Mouse (Mus musculus) limb, embryonic 14.5 days (tissue): ENCODE measurements at regions not wholly inside any gene's neighbourhood (a gene's known extent, or its start where the extent isn't known, plus 50 kb on each side); places are given as distances from the start of the nearest gene placed in this dataset.

Experiments used
- ATAC-seq: fragments of 200-750 bp; cut with Nextera tagmentation; 2 replicates; pipeline ENCODE4 v1.8.0; 2017; ENCODE audit warnings: low read depth, moderate number of reproducible peaks, moderate TSS enrichment; ENCODE audit not compliant: low FRiP score
- DNase-seq: peaks from one replicate; pipeline ENCODE4 v3.0.0-alpha.2; 2015; ENCODE audit warnings: low spot score
- H3K27ac ChIP-seq: fragments of 300-500 bp; sonication (generic); replicated peaks from 2 replicates; pipeline ENCODE4 v1.5.1; 2014; ENCODE audit warnings: low read depth, mild to moderate bottlenecking, low read length, moderate library complexity, mixed read lengths
- H3K27me3 ChIP-seq: fragments of 300-500 bp; sonication (generic); 2 replicates; pipeline ENCODE4 v1.6.1; 2014; ENCODE audit warnings: low read length, mixed read lengths; ENCODE audit not compliant: control insufficient read depth, insufficient read depth
- H3K36me3 ChIP-seq: fragments of 300-500 bp; sonication (generic); 2 replicates; pipeline ENCODE4 v1.6.1; 2014; ENCODE audit warnings: mild to moderate bottlenecking, low read length, moderate library complexity, mixed read lengths; ENCODE audit not compliant: control insufficient read depth, insufficient read depth
- H3K4me1 ChIP-seq: fragments of 300-500 bp; sonication (generic); 2 replicates; pipeline ENCODE4 v1.6.1; 2014; ENCODE audit warnings: antibody characterized with exemption, low read length, mixed read lengths; ENCODE audit not compliant: control insufficient read depth, insufficient read depth
- H3K4me2 ChIP-seq: fragments of 300-500 bp; sonication (generic); replicated peaks from 2 replicates; pipeline ENCODE4 v1.6.1; 2014; ENCODE audit warnings: low read depth, mild to moderate bottlenecking, low read length, moderate library complexity; ENCODE audit not compliant: severe bottlenecking
- H3K4me3 ChIP-seq: fragments of 300-500 bp; sonication (generic); replicated peaks from 2 replicates; pipeline ENCODE4 v1.5.1; 2014; ENCODE audit warnings: low read length
- H3K9ac ChIP-seq: fragments of 300-500 bp; sonication (generic); 2 replicates; pipeline ENCODE4 v1.6.1; 2014; ENCODE audit warnings: mild to moderate bottlenecking, low read depth, low read length, moderate library complexity; ENCODE audit not compliant: severe bottlenecking
- H3K9me3 ChIP-seq: fragments of 300-500 bp; sonication (generic); 2 replicates; pipeline ENCODE4 v1.6.1; 2016; ENCODE audit warnings: low read length; ENCODE audit not compliant: control insufficient read depth
- POLR2A ChIP-seq: fragments of 200-500 bp; IDR thresholded peaks from 2 replicates; pipeline ENCODE4 v1.8.0; 2012; ENCODE audit warnings: inconsistent platforms, mild to moderate bottlenecking, moderate library complexity, borderline replicate concordance; ENCODE audit not compliant: insufficient read depth, insufficient read length; ENCODE audit errors: extremely low read depth
- WGBS: fragments of 180-500 bp; shearing (Covaris S2); extraction: QIAGEN DNeasy Blood & Tissue Kit; methylation state at CpG from one replicate; pipeline ENCODE4 v1.1.7; 2014; 5-methylcytosine and 5-hydroxymethylcytosine counted together

- no peak for TF ChIP-seq POLR2A
- Histone ChIP-seq H3K9me3 (no peaks in the 10 kb centered on the region), H3K4me2 (no peak overlapping the region), H3K4me3 (no peak overlapping the region), H3K4me1 (no peaks in the 10 kb centered on the region; the same call in 1 of the 2 replicates), H3K27ac (no peak overlapping the region), H3K9ac (no peak overlapping the region), H3K27me3 (no peaks in the 10 kb centered on the region), H3K36me3 (no peaks in the 10 kb centered on the region)
- DNase-seq = no peak
- WGBS = 46% methylated on average over 7 of the region's 7 CpGs
- ATAC-seq = no peak
These were observed 161.7 kb upstream of the 4931429L15Rik start for GRCm38 (mm10) chr9:46481491-46481890.

- H3K4me1 ChIP-seq = no peaks in the 10 kb centered on the region; the same call in 1 of the 2 replicates
- H3K4me3 ChIP-seq = no peak overlapping the region
- H3K9me3 ChIP-seq = no peaks in the 10 kb centered on the region
- H3K36me3 ChIP-seq = no peaks in the 10 kb centered on the region
- ATAC-seq (no peak), DNase-seq (no peak)
- H3K27ac ChIP-seq = no peak overlapping the region
- no peak overlapping the region for H3K9ac ChIP-seq
- no peaks in the 10 kb centered on the region for H3K27me3 ChIP-seq
- no peak for TF ChIP-seq POLR2A
- WGBS = 11% methylated on average over 12 of the region's 13 CpGs
- no peak overlapping the region for H3K4me2 ChIP-seq
These were observed 160.4 kb upstream of the 4931429L15Rik start for GRCm38 (mm10) chr9:46480080-46480690.

- no peak for TF ChIP-seq POLR2A
- H3K36me3 ChIP-seq = no peaks in the 10 kb centered on the region
- H3K27ac ChIP-seq = no peak overlapping the region
- no peak overlapping the region for H3K9ac ChIP-seq
- DNase-seq (no peak), ATAC-seq (no peak)
- no peak overlapping the region for H3K4me3 ChIP-seq
- no peaks in the 10 kb centered on the region for H3K27me3 ChIP-seq
- no peaks in the 10 kb centered on the region for H3K9me3 ChIP-seq
- H3K4me1 ChIP-seq = no peaks in the 10 kb centered on the region
- 42% methylated on average over 2 of the region's 2 CpGs for WGBS
- H3K4me2 ChIP-seq = no peak overlapping the region
These were observed 158.8 kb upstream of the 4931429L15Rik start for GRCm38 (mm10) chr9:46478611-46479010.

- no peak for TF ChIP-seq POLR2A
- WGBS = 47% methylated on average over 5 of the region's 5 CpGs
These were observed 156.7 kb upstream of the 4931429L15Rik start for GRCm38 (mm10) chr9:46476516-46476915.

GRCm38 (mm10) chr9:46473681-46474080, 153.9 kb upstream of the 4931429L15Rik start:
- ATAC-seq = no peak
- WGBS = 91% methylated on average over 10 of the region's 10 CpGs

More at GRCm38 (mm10) chr9:46476516-46476915, 156.7 kb upstream of the 4931429L15Rik start:
- Histone ChIP-seq H3K4me3 (no peak overlapping the region), H3K4me1 (no peaks in the 10 kb centered on the region), H3K9ac (no peak overlapping the region), H3K27ac (no peak overlapping the region), H3K9me3 (no peaks in the 10 kb centered on the region), H3K36me3 (no peaks in the 10 kb centered on the region), H3K27me3 (no peaks in the 10 kb centered on the region), H3K4me2 (no peak overlapping the region)
- ATAC-seq (no peak), DNase-seq (no peak)

More at GRCm38 (mm10) chr9:46473681-46474080, 153.9 kb upstream of the 4931429L15Rik start:
- no peaks in the 10 kb centered on the region for H3K27me3 ChIP-seq
- no peak overlapping the region for H3K9ac ChIP-seq
- H3K4me3 ChIP-seq = no peak overlapping the region
- 0 out of 2 replicates have a peak, but pooled peaks cover 7% of the 10 kb centered on the region for H3K4me1 ChIP-seq
- no peak overlapping the region for H3K4me2 ChIP-seq
- no peak for TF ChIP-seq POLR2A
- no peak for DNase-seq
- no peaks in the 10 kb centered on the region for H3K36me3 ChIP-seq
- no peak overlapping the region for H3K27ac ChIP-seq
- H3K9me3 ChIP-seq = no peaks in the 10 kb centered on the region
